In genomic region chr10:119065974-119066373, GRCm38 (mm10) we compare ENCODE assay signal across 8 mouse cellular contexts.
DNase-seq lines count a peak whose midpoint lies in the region; TF ChIP-seq lines count a peak whose summit lies in the region.
"Had no signal": no experiment of that assay in that cellular context is flagged by ENCODE, and none has a peak within 500 bp of the region (broad histone marks: within the 10 kb centered on the region; RNA-seq: fewer than 3 reads in every experiment).

No protein-coding gene starts in this region.

- no peaks in the 10 kb centered on the region for H3K4me1 ChIP-seq in ES-E14 (ENCODE audit: control insufficient read depth in 2 of 2, insufficient read depth in 2 of 2, low read length in 2 of 2, poor library complexity in 1 of 2)

- in situ Hi-C loops in ES-E14 (cut with MboI; ENCODE audit: low sequenced_read_pairs in 2 of 2, unreplicated experiment in 2 of 2), result loop anchor here in 1 of 2 experiments (10.0 kb wide), 1 partner anchor 109 kb away; no protein-coding TSS in a partner anchor

- H3K36me3 ChIP-seq in ES-E14 (ENCODE audit: control insufficient read depth, insufficient read depth, low read length, poor library complexity, severe bottlenecking), result no peaks in the 10 kb centered on the region
- H3K36me3 ChIP-seq: limb, embryonic 15.5 days had no signal

- H3K4me3 ChIP-seq in ES-E14 (ENCODE audit: insufficient read depth in 1 of 2, low read depth in 1 of 2, low read length in 2 of 2, poor library complexity in 1 of 2, severe bottlenecking in 1 of 2), result no peak overlapping the region
- H3K4me3 ChIP-seq: limb, embryonic 15.5 days had no signal

- H3K27ac ChIP-seq in ES-E14 (ENCODE audit: insufficient read depth, low read depth, low read length, poor library complexity, severe bottlenecking), result no peak overlapping the region
- H3K27ac ChIP-seq: limb, embryonic 15.5 days had no signal

- no peak overlapping the region for H3K9ac ChIP-seq in ES-E14 (ENCODE audit: insufficient read depth, low read depth, low read length, poor library complexity, severe bottlenecking)
- H3K9ac ChIP-seq: limb, embryonic 15.5 days had no signal

- DNase-seq in CD4-positive, CD25-positive, alpha-beta regulatory T cell, adult 2 months (ENCODE audit: low read depth, low spot score), result peak; percentile 92
- DNase-seq in ES-E14 (ENCODE audit: low read depth, low spot score), result peak; percentile 81
- DNase-seq in cerebellum, postnatal 14 days, result peak; percentile 72 to 88
- DNase-seq in gastrocnemius, adult 8-10 months (ENCODE audit: low spot score in 2 of 2), result peak; percentile 45 to 46
- DNase-seq in layer of hippocampus, adult 18-20 months (ENCODE audit: low spot score in 2 of 2), result peak; percentile 35 to 79
- DNase-seq in lung, postnatal 4 days, result peak; percentile 63 to 72
- peak; percentile 31 to 41 for DNase-seq in right cerebral cortex, postnatal 36 days (ENCODE audit: low spot score in 2 of 2)

- H3K9me3 ChIP-seq in ES-E14 (ENCODE audit: control insufficient read depth, insufficient read depth, low read depth, low read length), result no peaks in the 10 kb centered on the region
- H3K9me3 ChIP-seq: limb, embryonic 15.5 days had no signal

TF ChIP-seq in ES-E14, 5 proteins besides CTCF, POLR2A, EP300 and RAD21:
- no peak for TF ChIP-seq MAFK (IDR thresholded peaks at IDR 0.05; ENCODE audit: insufficient read depth, low read depth, low read length)
- TF ChIP-seq CHD2 (IDR thresholded peaks at IDR 0.05; ENCODE audit: low read depth, low read length), result no peak
- no peak for TF ChIP-seq HCFC1 (IDR thresholded peaks at IDR 0.05; ENCODE audit: borderline replicate concordance, insufficient read depth, low read length)
- no peak for TF ChIP-seq ZC3H11A (IDR thresholded peaks at IDR 0.05; ENCODE audit: borderline replicate concordance, low read depth, low read length)
- peak; percentile 96 for TF ChIP-seq ZNF384 (IDR thresholded peaks at IDR 0.05; ENCODE audit: low read depth, low read length)

Comparison
In these comparisons a context has a peak if more than half of its experiments do, and no peak if none do; other contexts are left out.
1. DNase-seq: peak in every context shown above with its lines; median percentile 92 in CD4-positive, CD25-positive, alpha-beta regulatory T cell, adult 2 months; 81 in ES-E14; 80 in cerebellum, postnatal 14 days; 68 in lung, postnatal 4 days; 57 in layer of hippocampus, adult 18-20 months; 46 in gastrocnemius, adult 8-10 months; 36 in right cerebral cortex, postnatal 36 days.